ENCODE assay signal across 8 mouse cellular contexts in the genomic region with DNA sequence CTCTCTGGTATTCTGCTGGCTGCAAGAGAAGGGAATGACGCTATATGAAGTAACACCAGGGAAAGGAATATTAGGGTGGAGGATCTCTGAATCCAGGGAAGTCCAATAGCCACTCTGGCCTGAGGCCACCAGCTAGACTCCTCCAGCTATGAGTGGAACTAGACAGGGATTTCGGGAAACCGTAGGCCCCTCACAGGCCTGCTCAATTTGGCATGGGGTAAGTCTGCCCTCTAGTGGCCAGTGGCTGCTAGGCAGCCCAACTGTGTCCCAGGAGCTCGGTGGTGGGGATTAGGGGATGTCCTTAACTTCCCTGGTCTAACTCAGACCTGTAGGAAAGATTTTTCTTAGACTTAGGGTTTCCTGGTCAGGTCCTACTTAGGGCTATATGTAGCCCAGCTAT. TPM values are rescaled to one million over a fixed set of nuclear protein-coding genes. Genes with fewer than 3 reads are reported as not detected.
DNase-seq lines count a peak whose midpoint lies in the region; ATAC-seq and TF ChIP-seq lines count a peak whose summit lies in the region.

No protein-coding gene starts in this region.

- no peak overlapping the region for H3K27ac ChIP-seq in embryonic facial prominence, embryonic 10.5 days (replicated peaks)
- no peak overlapping the region for H3K27ac ChIP-seq in intestine, postnatal 0 days (ENCODE audit: low read depth, low read length)
- H3K27ac ChIP-seq in midbrain, embryonic 12.5 days (replicated peaks): no peak overlapping the region

- intact Hi-C loops in left cerebral cortex, postnatal 4 days (cut with DNase I): loop anchor here (1.0 to 10.0 kb wide), 2 partner anchors 247 to 604 kb away; no protein-coding TSS in a partner anchor

- no peak overlapping the region for H3K4me3 ChIP-seq in embryonic facial prominence, embryonic 10.5 days
- no peak overlapping the region for H3K4me3 ChIP-seq in intestine, postnatal 0 days (ENCODE audit: low read depth, low read length)
- no peak overlapping the region for H3K4me3 ChIP-seq in midbrain, embryonic 12.5 days

- H3K9me3 ChIP-seq in embryonic facial prominence, embryonic 10.5 days: no peaks in the 10 kb centered on the region
- no peaks in the 10 kb centered on the region for H3K9me3 ChIP-seq in intestine, postnatal 0 days (ENCODE audit: control insufficient read depth)
- H3K9me3 ChIP-seq in midbrain, embryonic 12.5 days: no peaks in the 10 kb centered on the region

- H3K4me1 ChIP-seq in embryonic facial prominence, embryonic 10.5 days: peaks cover 8% of the 10 kb centered on the region
- H3K4me1 ChIP-seq in intestine, postnatal 0 days (replicated peaks; ENCODE audit: control insufficient read depth, insufficient read depth, low read length): no peaks in the 10 kb centered on the region
- no peaks in the 10 kb centered on the region for H3K4me1 ChIP-seq in midbrain, embryonic 12.5 days

- peaks cover 13% of the 10 kb centered on the region for H3K27me3 ChIP-seq in embryonic facial prominence, embryonic 10.5 days (replicated peaks; ENCODE audit: low read depth, poor library complexity, severe bottlenecking)
- no peaks in the 10 kb centered on the region for H3K27me3 ChIP-seq in intestine, postnatal 0 days (replicated peaks; ENCODE audit: control insufficient read depth, insufficient read depth, low read length)
- H3K27me3 ChIP-seq in midbrain, embryonic 12.5 days: peaks cover 7% of the 10 kb centered on the region; the same call in 1 of the 2 replicates

- no peak overlapping the region for H3K4me2 ChIP-seq in intestine, postnatal 0 days (replicated peaks; ENCODE audit: low read depth)
- no peak overlapping the region for H3K4me2 ChIP-seq in midbrain, embryonic 12.5 days (replicated peaks)

- DNase-seq in 3134 (ENCODE audit: extremely low read depth, insufficient read length, low spot score): peak; percentile 59
- peak; percentile 90 for DNase-seq in adrenal gland, postnatal 10 days
- DNase-seq in embryonic facial prominence, embryonic 10.5 days (ENCODE audit: low spot score): peak; percentile 89
- peak; percentile 97 for DNase-seq in heart, adult 11 months
- peak; percentile 86 for DNase-seq in left cerebral cortex, postnatal 4 days
- DNase-seq in right cerebral cortex, postnatal 4 days: peak; percentile 90

- no peak overlapping the region for H3K9ac ChIP-seq in intestine, postnatal 0 days (ENCODE audit: low read depth, low read length)
- no peak overlapping the region for H3K9ac ChIP-seq in midbrain, embryonic 12.5 days (replicated peaks)

- TF ChIP-seq CTCF in intestine, postnatal 0 days (IDR thresholded peaks at IDR 0.05; ENCODE audit: low read depth): peak; percentile 98

- ATAC-seq in intestine, postnatal 0 days: no peak
- ATAC-seq in midbrain, embryonic 12.5 days (ENCODE audit: low FRiP score, low read depth): peak; percentile 82

- no peaks in the 10 kb centered on the region for H3K36me3 ChIP-seq in embryonic facial prominence, embryonic 10.5 days (replicated peaks)
- no peaks in the 10 kb centered on the region for H3K36me3 ChIP-seq in intestine, postnatal 0 days (ENCODE audit: control insufficient read depth, insufficient read depth)
- H3K36me3 ChIP-seq in midbrain, embryonic 12.5 days: no peaks in the 10 kb centered on the region

- 9% methylated on average over 4 of the region's 4 CpGs for WGBS in embryonic facial prominence, embryonic 10.5 days
- 20% methylated on average over 4 of the region's 4 CpGs for WGBS in intestine, postnatal 0 days
- WGBS in midbrain, embryonic 12.5 days: 11% methylated on average over 4 of the region's 4 CpGs

RNA-seq across cellular contexts. Expression of gene Samd8, which starts 8.5 kb away (rescaled TPM):
- 10 to 100 TPM; 26.3 to 29.8 TPM for total RNA-seq in adrenal gland, postnatal 10 days (2021)
- polyA plus RNA-seq in embryonic facial prominence, embryonic 10.5 days (2016; fragmentation: Nextera tagmentation; extraction: Ambion mirVana): 9.5 and 10.4 TPM in 2 replicates
- polyA plus RNA-seq in intestine, postnatal 0 days (2015; fragmentation: Nextera tagmentation; extraction: Ambion mirVana): 16.3 and 16.4 TPM in 2 replicates
- total RNA-seq in left cerebral cortex, postnatal 4 days (2021): 10 to 100 TPM; 92.6 to 94.3 TPM
- polyA plus RNA-seq in midbrain, embryonic 12.5 days (2016; fragmentation: Nextera tagmentation; extraction: Ambion mirVana): 14.3 and 15.4 TPM in 2 replicates

RNA-seq across cellular contexts. Expression of gene Dusp13, which starts 9.2 kb away (rescaled TPM):
- 1 to 10 TPM in 1 of 2 experiments, under 1 TPM in 1; 0.36 to 3.4 TPM for total RNA-seq in adrenal gland, postnatal 10 days (2021)
- polyA plus RNA-seq in embryonic facial prominence, embryonic 10.5 days (2016; fragmentation: Nextera tagmentation; extraction: Ambion mirVana): 0.55 TPM in 1 of 2 replicates, not detected in the other
- polyA plus RNA-seq in intestine, postnatal 0 days (2015; fragmentation: Nextera tagmentation; extraction: Ambion mirVana): 0.16 and 0.17 TPM in 2 replicates
- total RNA-seq in left cerebral cortex, postnatal 4 days (2021): not detected
- not detected in 2 replicates for polyA plus RNA-seq in midbrain, embryonic 12.5 days (2016; fragmentation: Nextera tagmentation; extraction: Ambion mirVana)

RNA-seq across cellular contexts. Expression of gene Dupd1, which starts 27.4 kb away (rescaled TPM):
- total RNA-seq in adrenal gland, postnatal 10 days (2021): 1 to 10 TPM; 2.1 to 4.1 TPM
- not detected in 2 replicates for polyA plus RNA-seq in embryonic facial prominence, embryonic 10.5 days (2016; fragmentation: Nextera tagmentation; extraction: Ambion mirVana)
- not detected in 2 replicates for polyA plus RNA-seq in intestine, postnatal 0 days (2015; fragmentation: Nextera tagmentation; extraction: Ambion mirVana)
- total RNA-seq in left cerebral cortex, postnatal 4 days (2021): not detected
- polyA plus RNA-seq in midbrain, embryonic 12.5 days (2016; fragmentation: Nextera tagmentation; extraction: Ambion mirVana): 0.27 TPM in 1 of 2 replicates, not detected in the other
